Mouse (Mus musculus) lung, postnatal 0 days (tissue): ENCODE data around the gene Cnot1.

Experiments used
- CTCF ChIP-seq: IDR thresholded peaks from 2 replicates; pipeline ENCODE4 v1.5.1; 2016; ENCODE audit warnings: antibody characterized with exemption, mild to moderate bottlenecking
- EP300 ChIP-seq: IDR thresholded peaks from 2 replicates; pipeline ENCODE4 v1.6.1; 2016; ENCODE audit warnings: antibody characterized with exemption, mild to moderate bottlenecking, control low read depth

DNA sequence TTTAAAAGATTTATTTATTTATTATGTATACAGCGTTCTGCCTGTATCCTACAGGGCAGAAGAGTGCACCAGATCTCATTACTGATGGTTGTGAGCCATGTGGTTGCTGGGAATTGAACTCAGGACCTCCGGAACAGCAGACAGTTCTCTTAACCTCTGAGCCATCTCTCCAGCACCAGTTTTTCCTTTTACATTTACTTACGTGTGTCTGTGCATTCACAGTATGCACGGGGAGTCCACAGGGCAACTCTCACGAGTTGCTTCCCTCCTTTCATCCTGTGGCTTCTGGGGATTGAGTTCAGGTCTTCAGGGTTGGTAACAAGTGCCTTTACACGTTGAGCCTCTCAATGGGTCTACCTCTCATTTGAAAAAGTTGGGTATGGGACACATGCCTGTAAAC lies 46.9 kb upstream of the Cnot1 start:
- no peak for TF ChIP-seq CTCF
- no peak for TF ChIP-seq EP300
